Mouse (Mus musculus) embryonic fibroblast, embryonic 13.5 days (primary cell): ENCODE results near the gene Kbtbd12.

Source experiments
- CTCF ChIP-seq: IDR thresholded peaks from 2 replicates; pipeline ENCODE4 v1.5.1; 2011; ENCODE audit warnings: mild to moderate bottlenecking, control low read depth, low read length, moderate library complexity, borderline replicate concordance; ENCODE audit not compliant: insufficient read depth
- POLR2A ChIP-seq: IDR thresholded peaks from 2 replicates; pipeline ENCODE4 v1.6.1; 2011; ENCODE audit warnings: low read depth, mild to moderate bottlenecking, control low read depth, low read length, moderate library complexity

DNA sequence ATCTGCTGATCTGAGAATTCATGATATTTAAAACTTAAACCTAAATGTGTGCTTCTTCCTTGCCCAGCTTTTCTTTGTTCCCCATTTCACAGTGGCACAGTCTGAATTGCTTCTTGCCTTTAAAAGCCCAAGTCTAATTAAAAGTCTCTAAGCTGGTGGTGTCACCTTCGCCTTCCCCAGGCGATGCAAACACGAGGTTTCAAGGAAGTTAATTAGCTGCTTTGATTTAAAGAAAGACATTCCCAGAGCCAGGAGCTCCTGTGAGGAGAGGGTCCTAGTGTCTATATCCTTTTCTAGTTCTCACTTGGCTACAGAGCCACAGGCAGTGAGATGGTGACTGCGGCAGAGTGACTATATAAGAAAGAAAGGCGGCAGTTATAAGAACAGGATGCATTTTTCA, 18.2 kb downstream of the Kbtbd12 start:
- no peak for TF ChIP-seq CTCF
- no peak for TF ChIP-seq POLR2A
